Mouse (Mus musculus) olfactory bulb, adult 2 months (tissue): ENCODE measurements around the gene Tnfrsf14.

ENCODE experiments used
- CTCF ChIP-seq: fragments of 200-500 bp; IDR thresholded peaks from 2 replicates; pipeline ENCODE4 v1.5.1; 2012; ENCODE audit warnings: low read depth, mild to moderate bottlenecking, low read length, moderate library complexity; ENCODE audit not compliant: insufficient read depth
- POLR2A ChIP-seq: fragments of 200-500 bp; IDR thresholded peaks from 2 replicates; pipeline ENCODE4 v1.6.1; 2012; ENCODE audit warnings: mild to moderate bottlenecking, low read depth, low read length, moderate library complexity; ENCODE audit not compliant: insufficient read depth

DNA sequence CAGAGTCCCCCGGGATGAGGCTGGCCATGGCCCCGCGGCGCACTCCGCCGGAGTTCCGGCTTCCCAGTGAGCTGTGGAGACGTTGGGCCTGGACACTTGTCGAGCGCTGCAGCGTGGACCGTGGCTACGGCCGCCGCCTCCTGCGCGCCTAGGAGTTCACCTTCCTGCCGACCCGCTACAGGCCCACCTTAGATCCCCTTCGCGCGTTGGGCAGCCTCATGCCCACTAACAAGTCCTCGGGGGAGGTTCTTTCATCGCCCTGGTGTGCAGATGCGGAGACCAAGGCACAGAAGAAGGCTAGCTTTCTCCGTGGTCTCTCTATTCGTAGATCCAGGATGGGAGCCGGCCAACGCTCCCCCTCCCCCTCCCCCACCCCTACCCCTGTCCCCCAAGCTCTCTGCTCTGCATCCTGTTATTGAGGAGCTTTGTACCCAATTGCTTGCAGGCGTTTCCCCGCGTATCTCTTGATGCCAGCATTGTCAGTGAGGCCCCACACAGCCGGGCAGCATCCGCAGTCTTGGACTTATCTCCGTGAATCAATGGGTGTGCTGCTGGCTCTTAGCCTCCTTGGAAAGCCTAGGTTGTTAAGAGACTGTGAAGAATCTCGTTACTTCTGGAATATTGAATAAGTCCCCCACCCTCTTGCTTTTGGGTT is 36.3 kb upstream of the Tnfrsf14 start:
- TF ChIP-seq POLR2A (no peak), CTCF (no peak)
